Mouse (Mus musculus) right cerebral cortex, postnatal 36 days (tissue): ENCODE results near the gene Milr1.
A peak's percentile ranks its signal among the peaks of the same experiment; 100 is the strongest.

ENCODE experiments used
- DNase-seq, 2 experiments: peaks; one replicate each; pipeline ENCODE4 v3.0.0; 2022; ENCODE audit warnings: low spot score in 2 of 2, mixed read lengths in 1 of 2

Milr1 gene

GRCm38 (mm10) chr11:106812410-106813136, 61.5 kb downstream of the Milr1 start:
- no peak for DNase-seq

GRCm38 (mm10) chr11:106814601-106815320, 63.7 kb downstream of the Milr1 start:
- DNase-seq, result no peak

DNA sequence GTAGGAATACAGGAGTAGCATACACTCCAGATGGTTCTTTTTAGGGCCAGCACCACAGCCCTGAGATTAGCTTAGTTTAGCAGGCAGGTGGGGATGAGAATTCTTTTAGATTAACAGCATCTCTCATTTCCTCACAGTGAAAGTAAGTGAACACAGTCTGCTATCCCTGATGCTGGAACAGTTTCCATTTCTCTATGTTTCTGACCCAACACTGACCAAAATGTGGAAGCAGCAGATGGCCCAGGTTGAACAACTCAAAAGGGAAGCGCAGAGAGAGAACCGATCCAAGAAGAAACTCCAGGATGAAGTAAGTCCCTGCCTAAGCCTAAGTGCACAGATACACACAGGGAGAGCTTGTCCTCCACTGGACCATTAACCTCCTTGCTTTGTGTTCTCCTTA, 64.3 kb downstream of the Milr1 start:
- DNase-seq, result no peak

DNA sequence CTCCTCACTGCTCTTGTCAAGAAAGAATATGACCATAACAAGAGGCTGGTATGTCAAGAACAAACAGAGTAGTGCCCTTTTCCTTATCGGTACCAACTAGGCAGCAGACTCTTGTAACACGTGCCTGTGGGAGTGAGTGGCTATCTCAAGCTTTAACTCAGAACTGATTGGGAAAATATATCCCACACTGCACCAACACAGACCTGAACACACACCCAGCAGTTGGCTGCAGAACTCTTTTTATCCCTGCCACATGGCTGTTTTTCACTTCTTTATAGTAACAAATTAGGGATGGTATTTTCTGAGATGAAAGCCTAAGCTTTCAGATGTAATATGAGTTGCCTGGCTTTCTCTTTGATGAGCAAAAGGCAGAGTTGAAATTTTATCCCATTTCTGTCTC, 64.7 kb downstream of the Milr1 start:
- DNase-seq, result peak in 1 of 2 experiments; percentile 34

DNA sequence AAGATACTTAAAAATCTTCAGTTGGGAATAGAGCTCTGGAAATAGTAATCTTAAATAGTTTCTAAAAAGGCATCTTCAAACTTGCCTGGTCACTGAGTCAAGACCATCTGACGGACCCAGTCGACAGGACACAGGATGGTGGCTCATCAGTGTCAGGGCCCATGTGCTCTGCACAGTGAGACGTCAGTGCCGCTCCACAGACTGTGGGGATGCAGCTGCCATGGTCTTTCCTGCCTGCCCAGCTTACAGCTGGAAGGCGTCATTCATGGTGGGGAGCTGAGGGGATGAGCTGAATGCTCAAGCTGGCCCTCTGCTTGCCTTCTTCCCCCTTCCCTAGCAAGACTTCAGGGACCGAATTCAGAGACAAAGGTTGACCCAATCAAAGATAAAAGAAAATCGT, 65.3 kb downstream of the Milr1 start:
- DNase-seq, result no peak

GRCm38 (mm10) chr11:106817156-106817555, 66.1 kb downstream of the Milr1 start:
- peak in 1 of 2 experiments; percentile 25 for DNase-seq

DNA sequence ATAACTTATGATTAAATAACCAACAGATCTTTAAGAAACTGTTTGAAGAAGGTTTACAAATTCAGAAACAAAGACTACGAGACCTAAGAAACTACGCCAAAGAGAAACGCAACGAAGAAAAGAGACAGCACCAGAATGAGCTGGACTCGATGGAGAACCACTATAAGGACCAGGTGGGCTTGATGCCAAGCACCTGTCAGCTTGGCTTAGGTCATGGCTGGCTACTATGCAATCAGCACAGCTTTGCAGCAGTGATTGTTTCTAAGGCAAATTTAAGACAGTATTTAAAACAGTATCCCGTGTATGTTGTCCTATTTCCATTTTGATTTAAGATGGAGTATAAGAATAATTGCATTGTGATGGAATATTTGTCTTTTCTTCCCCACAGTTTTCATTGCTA, 66.8 kb downstream of the Milr1 start:
- no peak for DNase-seq

- DNase-seq, result no peak
Measured at GRCm38 (mm10) chr11:106818341-106818740, 67.3 kb downstream of the Milr1 start.
